Mouse (Mus musculus): Measurements from ENCODE around the gene Nf2. TPM values are rescaled to one million over a fixed set of nuclear protein-coding genes. Genes with fewer than 3 reads are reported as not detected.

Nf2 gene
- polyA plus RNA-seq, 1 experiment, result 52.9 TPM

DNA sequence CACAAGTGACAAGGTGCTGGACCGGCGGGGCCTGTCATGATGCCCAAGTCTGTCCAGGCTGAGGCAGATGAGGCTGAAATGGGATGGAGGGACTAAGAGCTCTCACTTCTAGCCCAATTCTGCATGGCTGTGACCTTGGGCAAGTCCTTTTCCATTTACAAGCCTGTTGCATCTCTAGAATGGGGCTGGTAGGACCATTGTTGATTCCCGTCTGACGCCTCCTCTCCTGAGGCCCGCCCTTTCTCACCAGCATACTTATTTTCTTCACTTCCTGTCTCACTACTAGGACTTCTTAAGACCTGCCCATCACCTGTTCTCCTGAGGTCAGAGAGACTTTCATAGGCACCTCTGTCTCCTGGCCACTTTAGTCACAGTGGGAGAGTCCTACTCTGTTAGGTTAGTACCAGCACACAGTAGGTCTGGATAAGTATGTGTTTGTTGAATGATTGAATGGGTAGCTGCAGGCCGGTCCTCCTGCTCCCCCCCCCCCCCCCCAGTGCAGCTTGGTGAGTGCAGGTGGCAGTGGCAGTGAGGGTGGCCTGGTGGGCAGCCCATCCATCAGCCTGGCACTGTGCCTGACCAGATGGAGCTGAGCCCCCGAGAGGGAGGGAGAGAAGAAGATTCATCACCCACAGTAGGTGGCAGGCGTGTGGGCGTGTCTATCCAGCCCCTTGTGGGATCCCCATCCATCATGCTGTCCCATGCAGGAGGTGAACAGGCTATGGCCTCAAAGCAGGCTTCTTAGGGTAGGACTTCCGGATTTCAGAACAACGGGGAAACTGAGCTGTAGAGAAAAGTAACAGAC is 92.2 kb downstream of the Nf2 start:
- TF ChIP-seq POLR2A (IDR thresholded peaks at IDR 0.05; ENCODE audit: low read depth, low read length) (no peak), CTCF (IDR thresholded peaks at IDR 0.05; ENCODE audit: borderline replicate concordance, insufficient read depth, low read length) (no peak)
- Histone ChIP-seq H3K4me3 (ENCODE audit: insufficient read depth, low read length) (no peak overlapping the region), H3K27ac (ENCODE audit: insufficient read depth, low read length) (no peak overlapping the region), H3K4me1 (ENCODE audit: control insufficient read depth, insufficient read depth, low read length) (no peaks in the 10 kb centered on the region)

DNA sequence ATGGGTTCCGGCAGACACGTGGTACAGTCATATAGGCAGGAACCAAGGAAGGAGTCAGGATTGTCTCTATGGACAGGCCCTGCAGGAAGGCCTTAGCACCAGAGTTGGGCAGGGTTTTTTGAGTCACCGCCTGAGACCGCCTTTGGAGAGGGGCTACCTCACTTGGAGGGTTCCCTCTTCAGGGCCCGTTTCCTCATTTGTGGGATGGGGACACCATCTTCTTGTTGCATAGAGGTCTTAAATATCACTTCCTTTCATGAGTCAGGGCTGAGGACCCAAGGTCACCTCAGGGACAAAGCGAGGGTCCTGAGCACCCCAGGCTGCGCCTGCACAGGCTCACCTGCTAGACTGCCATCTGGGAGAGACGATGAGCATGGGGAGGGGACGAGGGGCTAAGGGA is 92.9 kb downstream of the Nf2 start:
- no peak for TF ChIP-seq POLR2A (IDR thresholded peaks at IDR 0.05; ENCODE audit: low read depth, low read length)
- no peak for TF ChIP-seq CTCF (IDR thresholded peaks at IDR 0.05; ENCODE audit: borderline replicate concordance, insufficient read depth, low read length)
- no peaks in the 10 kb centered on the region for H3K4me1 ChIP-seq (ENCODE audit: control insufficient read depth, insufficient read depth, low read length)
- H3K4me3 ChIP-seq (ENCODE audit: insufficient read depth, low read length), result no peak overlapping the region
- H3K27ac ChIP-seq (ENCODE audit: insufficient read depth, low read length), result no peak overlapping the region

DNA sequence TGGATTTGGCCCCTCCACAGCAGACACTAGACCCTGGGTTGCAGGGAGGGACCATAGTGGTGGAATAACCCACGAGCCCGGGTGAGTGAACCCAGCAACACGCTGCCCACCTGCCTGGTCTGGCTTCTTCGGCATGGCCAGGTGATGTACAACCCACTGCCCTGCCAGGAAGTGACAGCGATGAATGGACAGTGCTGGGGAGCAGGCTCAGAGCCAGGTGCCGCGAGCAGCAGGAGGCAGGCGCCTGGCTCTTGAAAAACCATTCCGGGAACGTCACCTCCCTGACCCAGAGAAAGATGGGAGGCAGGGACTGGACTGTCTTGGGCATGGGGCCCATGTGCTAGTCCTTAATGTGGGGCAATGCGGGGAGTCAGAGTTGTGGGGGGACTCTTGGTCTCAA is 94.5 kb downstream of the Nf2 start:
- Histone ChIP-seq H3K27ac (ENCODE audit: insufficient read depth, low read length) (no peak overlapping the region), H3K4me3 (ENCODE audit: insufficient read depth, low read length) (no peak overlapping the region), H3K4me1 (ENCODE audit: control insufficient read depth, insufficient read depth, low read length) (no peaks in the 10 kb centered on the region)
- TF ChIP-seq CTCF (IDR thresholded peaks at IDR 0.05; ENCODE audit: borderline replicate concordance, insufficient read depth, low read length) (no peak), POLR2A (IDR thresholded peaks at IDR 0.05; ENCODE audit: low read depth, low read length) (no peak)

DNA sequence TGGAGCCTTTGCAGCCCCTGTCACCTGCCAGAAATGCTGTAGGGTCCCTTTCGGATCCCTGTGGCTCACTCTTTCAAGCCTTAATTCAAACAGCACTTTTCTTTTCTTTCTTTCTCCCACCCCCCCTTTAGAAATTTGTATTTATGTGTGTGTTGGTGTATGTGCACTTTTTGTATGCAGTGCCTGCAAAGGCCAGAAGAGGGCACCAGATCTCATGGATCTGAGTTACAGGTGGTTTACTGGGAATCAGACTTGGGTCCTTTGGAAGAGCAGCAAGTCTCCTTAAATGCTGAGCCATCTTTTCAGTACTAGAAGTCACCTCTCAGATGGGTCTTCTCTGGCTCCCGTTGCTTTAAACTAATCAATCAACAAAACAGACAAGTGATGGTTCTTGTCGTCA is 95.3 kb downstream of the Nf2 start:
- Histone ChIP-seq H3K27ac (ENCODE audit: insufficient read depth, low read length) (no peak overlapping the region), H3K4me3 (ENCODE audit: insufficient read depth, low read length) (no peak overlapping the region)
- TF ChIP-seq POLR2A (IDR thresholded peaks at IDR 0.05; ENCODE audit: low read depth, low read length) (no peak), CTCF (IDR thresholded peaks at IDR 0.05; ENCODE audit: borderline replicate concordance, insufficient read depth, low read length) (no peak)

DNA sequence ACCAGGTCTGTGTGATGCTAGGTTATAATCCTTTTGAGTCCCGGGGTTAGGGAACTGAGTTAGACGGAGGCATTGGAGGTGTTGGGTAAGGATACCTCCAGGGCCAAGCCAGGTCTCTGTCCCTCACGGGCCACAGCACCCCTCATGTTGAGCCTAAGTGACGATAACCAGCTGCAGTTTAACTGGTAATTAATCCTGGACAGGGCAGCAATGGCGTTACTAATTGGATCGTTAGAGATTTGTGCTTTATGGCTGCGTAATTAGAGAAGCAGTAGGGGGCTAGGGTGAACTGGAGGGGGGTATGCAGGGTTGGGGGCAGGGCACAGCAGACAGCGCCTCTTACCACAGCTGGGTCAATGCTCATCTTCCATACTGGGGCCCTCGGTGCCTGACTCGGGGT is 96.5 kb downstream of the Nf2 start:
- Histone ChIP-seq H3K4me1 (ENCODE audit: control insufficient read depth, insufficient read depth, low read length) (no peaks in the 10 kb centered on the region), H3K27ac (ENCODE audit: insufficient read depth, low read length) (no peak overlapping the region), H3K4me3 (ENCODE audit: insufficient read depth, low read length) (no peak overlapping the region)
- TF ChIP-seq POLR2A (IDR thresholded peaks at IDR 0.05; ENCODE audit: low read depth, low read length), result no peak

More for the DNA sequence above, 95.3 kb downstream of the Nf2 start:
- H3K4me1 ChIP-seq (ENCODE audit: control insufficient read depth, insufficient read depth, low read length), result no peaks in the 10 kb centered on the region

DNA sequence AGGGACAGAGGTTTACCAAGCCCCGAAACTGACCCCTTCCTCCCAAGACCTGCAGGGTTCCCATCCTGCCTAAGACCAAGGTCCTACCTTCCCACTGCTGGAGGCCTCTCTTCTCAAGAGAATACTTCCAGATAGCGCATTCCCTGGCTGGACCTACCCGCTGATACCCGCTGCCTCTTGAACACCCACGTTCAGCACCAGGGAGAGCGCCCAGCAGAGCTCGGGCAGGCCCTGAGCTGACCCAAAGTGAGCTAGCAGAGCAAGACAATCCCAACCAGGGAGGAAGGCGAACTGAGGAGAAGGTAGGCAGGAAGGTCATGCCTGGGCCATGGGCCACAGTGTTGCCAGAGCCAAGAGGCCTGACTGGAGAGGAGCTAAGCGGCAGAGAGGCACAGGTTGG is 99.1 kb downstream of the Nf2 start:
- no peak for TF ChIP-seq CTCF (IDR thresholded peaks at IDR 0.05; ENCODE audit: borderline replicate concordance, insufficient read depth, low read length)
- no peak for TF ChIP-seq POLR2A (IDR thresholded peaks at IDR 0.05; ENCODE audit: low read depth, low read length)
- no peaks in the 10 kb centered on the region for H3K4me1 ChIP-seq (ENCODE audit: control insufficient read depth, insufficient read depth, low read length)
- no peak overlapping the region for H3K4me3 ChIP-seq (ENCODE audit: insufficient read depth, low read length)
- no peak overlapping the region for H3K27ac ChIP-seq (ENCODE audit: insufficient read depth, low read length)

DNA sequence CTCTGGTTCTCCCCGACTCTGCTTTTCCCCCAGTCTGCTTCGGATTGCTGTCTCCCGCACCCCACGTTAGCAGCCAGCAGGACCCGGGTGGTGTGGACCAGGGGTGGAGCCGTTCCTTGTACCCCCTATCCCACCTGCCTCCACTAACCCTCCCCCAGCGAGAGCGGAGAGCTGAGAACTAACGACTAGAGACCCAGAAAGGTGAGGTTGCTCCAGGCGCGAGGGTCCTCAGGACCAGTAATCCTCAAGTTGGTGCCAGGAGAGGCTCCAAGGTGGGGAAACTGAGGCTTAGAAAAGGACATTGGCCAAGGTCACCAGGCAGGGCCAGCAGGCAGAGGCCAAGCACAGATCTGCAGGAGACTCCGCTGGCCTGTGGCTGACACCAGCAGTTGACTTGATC is 102.1 kb downstream of the Nf2 start:
- H3K27ac ChIP-seq (ENCODE audit: insufficient read depth, low read length), result no peak overlapping the region
- TF ChIP-seq CTCF (IDR thresholded peaks at IDR 0.05; ENCODE audit: borderline replicate concordance, insufficient read depth, low read length) (no peak), POLR2A (IDR thresholded peaks at IDR 0.05; ENCODE audit: low read depth, low read length) (no peak)
- H3K4me3 ChIP-seq (ENCODE audit: insufficient read depth, low read length), result no peak overlapping the region
- H3K4me1 ChIP-seq (ENCODE audit: control insufficient read depth, insufficient read depth, low read length), result no peaks in the 10 kb centered on the region

DNA sequence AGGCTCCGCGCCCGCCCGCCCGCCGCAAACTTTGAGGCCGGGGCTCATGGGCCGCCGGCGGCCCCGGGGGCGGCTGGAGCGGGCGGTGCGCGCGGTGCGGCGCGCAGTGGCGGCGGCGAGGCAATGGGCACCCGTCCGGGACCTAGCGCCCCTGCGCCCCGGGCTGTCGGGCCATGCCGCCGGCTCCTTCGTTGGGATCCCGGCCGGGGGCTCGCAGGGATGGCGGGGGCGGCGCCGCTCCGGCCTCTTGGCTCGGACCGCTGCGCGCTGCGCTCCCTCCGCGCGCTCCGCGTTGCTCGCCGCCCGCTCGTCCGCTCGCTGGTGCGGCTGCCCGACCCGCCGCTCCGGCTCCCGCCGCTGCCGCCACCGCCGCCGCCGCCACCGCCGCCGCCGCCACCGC is 102.6 kb downstream of the Nf2 start, which contains the start of gene Cabp7:
TSS of gene Cabp7 (minus strand) at position 46 of the 400 bp plus-strand sequence.
- TF ChIP-seq CTCF (IDR thresholded peaks at IDR 0.05; ENCODE audit: borderline replicate concordance, insufficient read depth, low read length) (no peak), POLR2A (IDR thresholded peaks at IDR 0.05; ENCODE audit: low read depth, low read length) (no peak)
- no peak within 1 kb of the TSS for H3K4me3 ChIP-seq (ENCODE audit: insufficient read depth, low read length)
- no peaks in the 10 kb centered on the region for H3K4me1 ChIP-seq (ENCODE audit: control insufficient read depth, insufficient read depth, low read length)
- H3K27ac ChIP-seq (ENCODE audit: insufficient read depth, low read length), result no peak within 1 kb of the TSS

DNA sequence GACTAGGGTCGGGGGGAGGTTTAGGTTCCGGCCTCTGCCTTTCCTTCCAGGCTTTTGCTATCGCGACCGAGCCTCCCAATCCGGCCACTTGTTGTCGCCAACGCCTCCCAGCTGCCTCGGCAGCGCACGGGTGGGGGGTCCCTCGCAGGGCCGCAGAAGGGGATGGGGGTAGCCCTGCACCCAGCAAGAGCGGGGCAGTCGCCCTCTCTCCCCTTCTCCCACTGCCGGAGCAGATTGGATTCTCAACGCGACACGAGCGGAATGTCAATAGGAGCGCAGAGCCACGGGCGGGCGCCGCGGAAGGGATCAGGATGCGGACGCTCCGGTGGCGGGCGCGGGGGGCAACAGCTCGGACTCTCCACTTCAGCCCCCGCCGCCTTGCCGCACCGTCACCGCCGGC is 103.4 kb downstream of the Nf2 start:
- no peak overlapping the region for H3K27ac ChIP-seq (ENCODE audit: insufficient read depth, low read length)
- no peak for TF ChIP-seq POLR2A (IDR thresholded peaks at IDR 0.05; ENCODE audit: low read depth, low read length)
- no peak for TF ChIP-seq CTCF (IDR thresholded peaks at IDR 0.05; ENCODE audit: borderline replicate concordance, insufficient read depth, low read length)
- no peaks in the 10 kb centered on the region for H3K4me1 ChIP-seq (ENCODE audit: control insufficient read depth, insufficient read depth, low read length)
- H3K4me3 ChIP-seq (ENCODE audit: insufficient read depth, low read length), result no peak overlapping the region

DNA sequence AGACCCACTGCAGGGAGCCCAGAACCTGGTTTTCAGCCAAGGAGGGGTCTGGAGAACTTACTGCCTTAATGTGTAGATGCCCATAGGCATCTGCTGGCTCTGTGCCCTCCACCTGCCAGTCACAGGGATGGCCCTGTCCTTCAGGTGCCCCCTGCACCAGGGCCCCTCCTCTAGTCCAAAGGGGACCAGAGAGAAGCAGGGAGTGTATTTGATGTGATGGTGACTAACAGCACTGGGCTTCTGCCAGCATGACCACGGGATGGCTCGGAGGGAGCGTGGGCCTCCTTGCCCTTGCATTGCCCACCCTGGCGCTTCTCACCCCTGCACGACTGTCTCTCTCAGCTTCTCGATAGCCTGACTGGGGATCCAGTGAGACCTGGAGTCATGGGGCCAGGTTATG is 104.6 kb downstream of the Nf2 start:
- Histone ChIP-seq H3K27ac (ENCODE audit: insufficient read depth, low read length) (no peak overlapping the region), H3K4me3 (ENCODE audit: insufficient read depth, low read length) (no peak overlapping the region), H3K4me1 (ENCODE audit: control insufficient read depth, insufficient read depth, low read length) (no peaks in the 10 kb centered on the region)
- TF ChIP-seq POLR2A (IDR thresholded peaks at IDR 0.05; ENCODE audit: low read depth, low read length) (no peak), CTCF (IDR thresholded peaks at IDR 0.05; ENCODE audit: borderline replicate concordance, insufficient read depth, low read length) (no peak)
